Mouse (Mus musculus) liver, embryonic 14.5 days (tissue): Measurements from ENCODE around the gene Timmdc1. TPM values are rescaled to one million over a fixed set of nuclear protein-coding genes. Genes with fewer than 3 reads are reported as not detected.
A peak's percentile ranks its signal among the peaks of the same experiment; 100 is the strongest.
"Not testable (repeated sequence)": the region's sequence is repeated elsewhere in the genome, so short reads cannot be mapped to it uniquely, and the experiment has no call there.

Experiments used
- ATAC-seq: fragments of 200-750 bp; cut with Nextera tagmentation; 2 replicates; pipeline ENCODE4 v1.8.0; 2017; ENCODE audit warnings: moderate number of reproducible peaks, mild to moderate bottlenecking, moderate library complexity; ENCODE audit not compliant: insufficient read depth
- DNase-seq, 3 experiments: peaks; one replicate each; pipeline ENCODE4 v3.0.0-alpha.2; 2012 to 2013; ENCODE audit warnings: low read depth in 3 of 3, low spot score in 3 of 3
- H3K27ac ChIP-seq: fragments of 300-500 bp; sonication (generic); 2 replicates; pipeline ENCODE4 v1.5.1; 2014; ENCODE audit warnings: moderate library complexity, mild to moderate bottlenecking, control low read depth, inconsistent platforms
- H3K27me3 ChIP-seq: fragments of 300-500 bp; sonication (generic); 2 replicates; pipeline ENCODE4 v1.6.1; 2014; ENCODE audit warnings: mild to moderate bottlenecking, low read length, moderate library complexity; ENCODE audit not compliant: control insufficient read depth, insufficient read depth
- H3K36me3 ChIP-seq: fragments of 300-500 bp; sonication (generic); replicated peaks from 2 replicates; pipeline ENCODE4 v1.6.1; 2014; ENCODE audit warnings: low read depth; ENCODE audit not compliant: control insufficient read depth, insufficient read depth
- H3K4me1 ChIP-seq, 2 experiments: fragments of 200-500 bp in 1 of 2; fragments of 300-500 bp in 1 of 2; sonication (generic) in 1 of 2; replicated peaks; 2 replicates each; pipeline ENCODE4 v1.6.1; 2012 to 2014; ENCODE audit warnings: antibody characterized with exemption in 1 of 2, inconsistent platforms in 1 of 2, low read length in 1 of 2; ENCODE audit not compliant: control insufficient read depth in 2 of 2, insufficient read depth in 2 of 2
- H3K4me2 ChIP-seq: fragments of 300-500 bp; sonication (generic); 2 replicates; pipeline ENCODE4 v1.6.1; 2014; ENCODE audit warnings: low read depth, mild to moderate bottlenecking, control low read depth, moderate library complexity
- H3K4me3 ChIP-seq, 2 experiments: fragments of 200-500 bp in 1 of 2; fragments of 300-500 bp in 1 of 2; sonication (generic) in 1 of 2; 2 replicates each; pipeline ENCODE4 v1.5.1; 2012 to 2014; ENCODE audit warnings: low read depth in 2 of 2, low read length in 2 of 2, mild to moderate bottlenecking in 2 of 2, control low read depth in 1 of 2, inconsistent platforms in 1 of 2, moderate library complexity in 1 of 2; ENCODE audit not compliant: insufficient read depth in 1 of 2
- H3K9ac ChIP-seq: fragments of 300-500 bp; sonication (generic); replicated peaks from 2 replicates; pipeline ENCODE4 v1.6.1; 2014; ENCODE audit warnings: mild to moderate bottlenecking, control low read depth, moderate library complexity
- H3K9me3 ChIP-seq: fragments of 300-500 bp; sonication (generic); 2 replicates; pipeline ENCODE4 v1.6.1; 2016; ENCODE audit warnings: low read length, mixed read lengths; ENCODE audit not compliant: control insufficient read depth
- CTCF ChIP-seq: IDR thresholded peaks from 2 replicates; pipeline ENCODE4 v1.5.1; 2016; ENCODE audit warnings: antibody characterized with exemption, low read depth, control low read depth
- EP300 ChIP-seq: IDR thresholded peaks from 2 replicates; pipeline ENCODE4 v1.6.1; 2016; ENCODE audit warnings: antibody characterized with exemption, low read depth
- WGBS: fragments of 180-500 bp; shearing (Covaris S2); extraction: QIAGEN DNeasy Blood & Tissue Kit; methylation state at CpG from one replicate; pipeline ENCODE4 v1.1.7; 2014; ENCODE audit not compliant: insufficient replicate concordance; 5-methylcytosine and 5-hydroxymethylcytosine counted together
- polyA plus RNA-seq, 2 experiments: library from polyadenylated mRNA; depleted of rRNA in 1 of 2; stranded (reverse) in 1 of 2; unstranded in 1 of 2; fragments of >200 nt; fragmentation: Nextera tagmentation in 1 of 2; extraction: Ambion mirVana in 1 of 2; gene quantifications; 2 replicates each; pipeline versions ENCODE4 v1.2.1 to v1.2.3; 2012 to 2014

The Timmdc1 gene
- polyA plus RNA-seq, 2 experiments, result 5.6 to 7.2 TPM

DNA sequence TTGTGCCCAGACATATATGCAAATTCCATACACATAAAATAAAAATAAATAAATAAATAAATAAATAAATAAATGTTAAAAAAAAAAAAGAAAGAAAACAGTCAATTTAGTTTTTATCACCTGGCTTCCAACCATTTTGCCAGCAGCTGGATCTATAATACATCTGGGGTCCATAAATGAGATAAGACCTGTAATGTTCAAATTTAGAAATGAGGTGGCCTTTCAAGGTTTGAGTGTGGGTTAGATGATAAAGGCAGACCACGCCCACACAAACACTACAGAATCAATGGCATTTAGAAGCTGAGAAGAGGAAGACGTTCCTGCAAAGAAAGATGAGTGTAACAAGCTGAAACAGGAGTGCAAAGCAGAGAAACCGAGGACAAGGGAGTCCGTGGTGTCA is 41.1 kb downstream of the Timmdc1 start:
- TF ChIP-seq CTCF (no peak), EP300 (peak; percentile 70)
- WGBS, result 21% methylated on average over 4 of the region's 4 CpGs
- no peak overlapping the region; the same call in 1 of the 2 replicates for H3K9ac ChIP-seq
- no peaks in the 10 kb centered on the region for H3K9me3 ChIP-seq
- ATAC-seq (peak; percentile 68), DNase-seq (peak; percentile 50 to 63 (median 54))
- peak overlapping the region; percentile 41 for H3K4me2 ChIP-seq
- H3K27me3 ChIP-seq, result peaks cover 11% of the 10 kb centered on the region
- H3K27ac ChIP-seq, result no peak overlapping the region
- peaks cover 10 to 26% of the 10 kb centered on the region in 2 experiments for H3K4me1 ChIP-seq
- no peaks in the 10 kb centered on the region for H3K36me3 ChIP-seq
- no peak overlapping the region for H3K4me3 ChIP-seq

DNA sequence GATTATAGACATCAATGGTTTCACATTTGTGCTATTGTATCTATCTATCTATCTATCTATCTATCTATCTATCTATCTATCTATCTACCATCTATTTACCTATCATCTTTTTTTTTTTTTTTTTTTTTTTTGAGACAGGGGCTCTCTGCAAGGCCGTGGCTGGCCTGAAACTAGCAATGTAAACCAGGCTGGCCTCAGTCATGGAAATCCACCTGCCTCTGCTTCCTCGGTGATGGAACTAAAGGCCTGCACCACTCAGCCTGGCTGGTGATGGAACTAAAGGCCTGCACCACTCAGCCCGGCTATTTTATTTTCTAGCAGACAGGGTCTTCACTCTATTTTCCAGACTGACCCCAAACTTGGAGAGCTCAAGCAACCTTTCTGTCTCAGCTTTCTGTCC is 44.2 kb downstream of the Timmdc1 start:
- no peak for ATAC-seq
- TF ChIP-seq CTCF (no peak), EP300 (no peak)
- DNase-seq, result no peak
- H3K4me3 ChIP-seq, result no peak overlapping the region
- H3K9ac ChIP-seq, result no peak overlapping the region
- peaks cover 25 to 40% of the 10 kb centered on the region in 2 experiments for H3K4me1 ChIP-seq
- H3K9me3 ChIP-seq, result no peaks in the 10 kb centered on the region
- 75% methylated on average over 3 of the region's 3 CpGs for WGBS
- H3K4me2 ChIP-seq, result no peak overlapping the region
- peaks cover 1% of the 10 kb centered on the region; the same call in 1 of the 2 replicates for H3K27me3 ChIP-seq
- H3K36me3 ChIP-seq, result no peaks in the 10 kb centered on the region
- no peak overlapping the region for H3K27ac ChIP-seq

DNA sequence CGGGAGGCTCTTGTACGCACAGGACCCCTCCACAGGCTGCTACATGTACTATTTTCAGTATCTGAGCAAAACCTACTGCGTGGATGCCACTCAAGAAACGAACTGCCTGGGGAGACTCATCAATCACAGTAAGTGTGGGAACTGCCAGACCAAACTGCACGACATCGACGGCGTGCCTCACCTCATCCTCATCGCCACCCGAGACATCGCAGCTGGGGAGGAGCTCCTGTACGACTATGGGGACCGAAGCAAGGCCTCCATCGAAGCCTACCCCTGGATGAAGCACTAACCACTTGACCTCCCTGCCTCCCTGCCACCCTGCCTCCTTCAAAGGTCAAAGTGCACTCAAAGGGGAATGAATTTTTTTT is 45.2 kb downstream of the Timmdc1 start:
- H3K9ac ChIP-seq, H3K36me3 ChIP-seq, H3K9me3 ChIP-seq, H3K27me3 ChIP-seq, ATAC-seq, DNase-seq, H3K27ac ChIP-seq: not testable (repeated sequence)
- WGBS, result 55% methylated on average over 14 of the region's 14 CpGs
- Histone ChIP-seq H3K4me3 (peak overlapping the region in 1 of 2 experiments; percentile 51; a peak in 3 of 4 replicates), H3K4me1 (peaks cover 27 to 39% of the 10 kb centered on the region in 2 experiments), H3K4me2 (peak overlapping the region; percentile 85)

- Histone ChIP-seq H3K4me3 (peak overlapping the region; percentile 51 to 52), H3K4me2 (peak overlapping the region; percentile 85), H3K27me3 (no peaks in the 10 kb centered on the region), H3K27ac (no peak overlapping the region), H3K36me3 (no peaks in the 10 kb centered on the region), H3K4me1 (peaks cover 29 to 38% of the 10 kb centered on the region in 2 experiments), H3K9me3 (no peaks in the 10 kb centered on the region), H3K9ac (peak overlapping the region; percentile 53)
- 9% methylated on average over 34 of the region's 34 CpGs for WGBS
- TF ChIP-seq EP300 (no peak), CTCF (no peak)
- DNase-seq (no peak), ATAC-seq (peak; percentile 42; the same call in 1 of the 2 replicates)
These were observed 45.9 kb downstream of the Timmdc1 start for GRCm38 (mm10) chr16:38476312-38477240.

GRCm38 (mm10) chr16:38475681-38476311 is 46.7 kb downstream of the Timmdc1 start:
- Histone ChIP-seq H3K36me3 (no peaks in the 10 kb centered on the region), H3K9me3 (no peaks in the 10 kb centered on the region), H3K4me3 (peak overlapping the region; percentile 51 to 52; a peak in 3 of 4 replicates), H3K4me1 (peaks cover 23 to 32% of the 10 kb centered on the region in 2 experiments), H3K27me3 (no peaks in the 10 kb centered on the region), H3K4me2 (peak overlapping the region; percentile 85), H3K9ac (peak overlapping the region; percentile 53), H3K27ac (no peak overlapping the region)
- no peak for ATAC-seq
- DNase-seq, result no peak
- WGBS, result 42% methylated on average over 4 of the region's 4 CpGs
- no peak for TF ChIP-seq EP300
- TF ChIP-seq CTCF, result no peak
